Mouse (Mus musculus): Measurements from ENCODE around the gene Git1.

DNA sequence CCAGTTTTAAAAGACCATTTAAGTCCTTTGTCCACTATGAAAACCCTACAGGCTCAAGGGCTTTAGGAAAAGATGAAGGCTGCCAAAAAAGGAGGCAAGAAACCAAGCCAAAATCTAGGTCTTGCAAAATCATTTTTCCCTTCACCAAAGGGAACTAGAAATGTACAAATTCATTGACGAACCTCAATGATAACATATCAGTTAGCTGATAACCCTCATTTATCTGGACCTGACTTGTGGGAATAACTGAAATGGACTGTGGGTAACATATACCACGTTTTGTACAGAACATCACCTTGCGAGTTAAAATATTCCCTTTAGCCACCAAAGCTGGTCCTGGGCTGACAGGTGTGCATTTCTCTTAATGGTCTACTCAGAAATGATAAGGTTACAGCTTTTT is 36.3 kb downstream of the Git1 start:
- no peak for TF ChIP-seq CTCF (IDR thresholded peaks at IDR 0.05; ENCODE audit: control insufficient read depth, insufficient read depth, insufficient read length)
- TF ChIP-seq MAX (IDR thresholded peaks at IDR 0.05), result no peak
